Mouse (Mus musculus) lung, adult 2 months (tissue): ENCODE measurements around the gene Fam214b.

Experiments used
- CTCF ChIP-seq: fragments of 200-500 bp; IDR thresholded peaks from 2 replicates; pipeline ENCODE4 v1.5.1; 2011; ENCODE audit warnings: mild to moderate bottlenecking, low read length, control low read depth; ENCODE audit not compliant: insufficient read depth
- POLR2A ChIP-seq: fragments of 200-500 bp; IDR thresholded peaks from 2 replicates; pipeline ENCODE4 v1.6.1; 2011; ENCODE audit warnings: low read depth, mild to moderate bottlenecking, control low read depth, low read length, borderline replicate concordance; ENCODE audit errors: extremely low read depth

DNA sequence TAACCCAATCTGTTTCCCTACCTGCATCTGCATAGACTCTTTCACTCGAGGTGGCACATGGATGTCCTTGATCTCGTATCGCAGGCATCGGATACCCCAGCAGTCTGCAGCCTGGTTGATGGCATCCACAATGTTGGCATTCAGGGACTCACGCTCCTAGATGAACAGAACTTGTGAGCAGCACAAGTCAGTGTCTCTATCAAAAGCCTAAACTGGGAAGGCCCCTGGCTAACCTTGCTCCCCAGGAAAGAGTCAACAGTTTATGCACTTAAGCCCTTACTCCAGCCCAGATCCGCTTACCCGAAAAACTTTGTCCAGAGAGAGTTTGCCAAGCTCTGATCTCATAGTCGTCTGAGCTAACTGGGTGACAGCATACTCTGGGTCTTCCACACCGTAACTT lies 16.3 kb downstream of the Fam214b start:
- no peak for TF ChIP-seq CTCF
- no peak for TF ChIP-seq POLR2A
